Mouse (Mus musculus) hindbrain, embryonic 16.5 days (tissue): ENCODE measurements around the gene Helb. TPM values are rescaled to one million over a fixed set of nuclear protein-coding genes. Genes with fewer than 3 reads are reported as not detected.
A peak's percentile ranks its signal among the peaks of the same experiment; 100 is the strongest.

ENCODE experiments used
- ATAC-seq: fragments of 200-750 bp; cut with Nextera tagmentation; 2 replicates; pipeline ENCODE4 v1.8.0; 2017; ENCODE audit warnings: moderate TSS enrichment, moderate library complexity
- H3K27ac ChIP-seq: fragments of 300-500 bp; sonication (generic); 2 replicates; pipeline ENCODE4 v1.5.1; 2014; ENCODE audit warnings: low read depth, mild to moderate bottlenecking, control low read depth, low read length, moderate library complexity
- H3K27me3 ChIP-seq: fragments of 300-500 bp; sonication (generic); replicated peaks from 2 replicates; pipeline ENCODE4 v1.6.1; 2014; ENCODE audit warnings: low read length; ENCODE audit not compliant: control insufficient read depth, insufficient read depth
- H3K36me3 ChIP-seq: fragments of 300-500 bp; sonication (generic); 2 replicates; pipeline ENCODE4 v1.6.1; 2014; ENCODE audit warnings: mild to moderate bottlenecking, low read length, moderate library complexity, mixed read lengths; ENCODE audit not compliant: control insufficient read depth, insufficient read depth
- H3K4me1 ChIP-seq: fragments of 300-500 bp; sonication (generic); 2 replicates; pipeline ENCODE4 v1.6.1; 2014; ENCODE audit warnings: low read depth, low read length; ENCODE audit not compliant: control insufficient read depth, insufficient read depth
- H3K4me2 ChIP-seq: fragments of 300-500 bp; sonication (generic); 2 replicates; pipeline ENCODE4 v1.6.1; 2014; ENCODE audit warnings: mild to moderate bottlenecking, low read length, control low read depth, moderate library complexity
- H3K4me3 ChIP-seq: fragments of 300-500 bp; sonication (generic); 2 replicates; pipeline ENCODE4 v1.5.1; 2014; ENCODE audit warnings: mild to moderate bottlenecking, low read length, control low read depth, moderate library complexity
- H3K9ac ChIP-seq: fragments of 300-500 bp; sonication (generic); 2 replicates; pipeline ENCODE4 v1.6.1; 2014; ENCODE audit warnings: low read depth, mild to moderate bottlenecking, control low read depth, low read length, moderate library complexity
- H3K9me3 ChIP-seq: fragments of 300-500 bp; sonication (generic); 2 replicates; pipeline ENCODE4 v1.6.1; 2014; ENCODE audit warnings: mild to moderate bottlenecking, low read length, moderate library complexity; ENCODE audit not compliant: control insufficient read depth
- WGBS: fragments of 180-500 bp; shearing (Covaris S2); extraction: QIAGEN DNeasy Blood & Tissue Kit; methylation state at CpG from one replicate; pipeline ENCODE4 v1.1.7; 2014; 5-methylcytosine and 5-hydroxymethylcytosine counted together
- polyA plus RNA-seq: library from polyadenylated mRNA; unstranded; fragments of >200 nt; fragmentation: Nextera tagmentation; extraction: Ambion mirVana; gene quantifications from 2 replicates; pipeline ENCODE4 v1.2.1, GENCODE M21; 2015

The Helb gene
- polyA plus RNA-seq, 1 experiment from 2014 or later = 1.9 TPM

GRCm38 (mm10) chr10:120060579-120061237 is 52.1 kb downstream of the Helb start:
- no peak for ATAC-seq
- no peak overlapping the region for H3K27ac ChIP-seq
- H3K4me3 ChIP-seq = no peak overlapping the region
- 79% methylated on average over 10 of the region's 10 CpGs for WGBS
- H3K36me3 ChIP-seq = peaks cover 4% of the 10 kb centered on the region
- no peak overlapping the region for H3K4me2 ChIP-seq
- H3K9ac ChIP-seq = no peak overlapping the region
- H3K4me1 ChIP-seq = no peaks in the 10 kb centered on the region
- H3K27me3 ChIP-seq = no peaks in the 10 kb centered on the region
- H3K9me3 ChIP-seq = 0 out of 2 replicates have a peak, but pooled peaks cover 2% of the 10 kb centered on the region

GRCm38 (mm10) chr10:120044714-120045234 is 68.0 kb downstream of the Helb start:
- 37% methylated on average over 2 of the region's 2 CpGs for WGBS
- no peak for ATAC-seq

GRCm38 (mm10) chr10:120044237-120044636 is 68.5 kb downstream of the Helb start:
- no peak overlapping the region for H3K4me3 ChIP-seq
- peaks cover under 1% of the 10 kb centered on the region; the same call in 1 of the 2 replicates for H3K36me3 ChIP-seq
- ATAC-seq = no peak
- no peaks in the 10 kb centered on the region for H3K4me1 ChIP-seq
- WGBS = 47% methylated on average over 6 of the region's 6 CpGs
- H3K27me3 ChIP-seq = no peaks in the 10 kb centered on the region
- H3K9ac ChIP-seq = no peak overlapping the region
- H3K4me2 ChIP-seq = no peak overlapping the region
- no peak overlapping the region for H3K27ac ChIP-seq
- H3K9me3 ChIP-seq = no peaks in the 10 kb centered on the region

More at GRCm38 (mm10) chr10:120044714-120045234, 68.0 kb downstream of the Helb start:
- H3K9ac ChIP-seq = no peak overlapping the region
- no peak overlapping the region for H3K4me3 ChIP-seq
- H3K27me3 ChIP-seq = no peaks in the 10 kb centered on the region
- H3K36me3 ChIP-seq = peaks cover 6% of the 10 kb centered on the region
- no peaks in the 10 kb centered on the region for H3K9me3 ChIP-seq
- no peak overlapping the region for H3K27ac ChIP-seq
- no peaks in the 10 kb centered on the region for H3K4me1 ChIP-seq
- H3K4me2 ChIP-seq = no peak overlapping the region

GRCm38 (mm10) chr10:120038194-120038593 is 74.6 kb downstream of the Helb start:
- Histone ChIP-seq H3K27me3 (no peaks in the 10 kb centered on the region), H3K9me3 (no peaks in the 10 kb centered on the region), H3K27ac (no peak overlapping the region), H3K4me2 (no peak overlapping the region), H3K36me3 (no peaks in the 10 kb centered on the region; the same call in 1 of the 2 replicates), H3K9ac (no peak overlapping the region), H3K4me1 (peaks cover 9% of the 10 kb centered on the region), H3K4me3 (no peak overlapping the region)
- peak; percentile 44; the same call in 1 of the 2 replicates for ATAC-seq
- 76% methylated on average over 5 of the region's 5 CpGs for WGBS

GRCm38 (mm10) chr10:120035824-120036223 is 77.0 kb downstream of the Helb start:
- H3K9ac ChIP-seq = no peak overlapping the region
- no peaks in the 10 kb centered on the region; the same call in 1 of the 2 replicates for H3K36me3 ChIP-seq
- peaks cover 9% of the 10 kb centered on the region for H3K4me1 ChIP-seq
- H3K4me2 ChIP-seq = peak overlapping the region; percentile 0
- 27% methylated on average over 6 of the region's 6 CpGs for WGBS
- no peaks in the 10 kb centered on the region for H3K9me3 ChIP-seq
- H3K27ac ChIP-seq = no peak overlapping the region
- no peaks in the 10 kb centered on the region for H3K27me3 ChIP-seq
- H3K4me3 ChIP-seq = no peak overlapping the region
- ATAC-seq = 0 out of 2 replicates have a peak, but pooled peaks have one; percentile 40

DNA sequence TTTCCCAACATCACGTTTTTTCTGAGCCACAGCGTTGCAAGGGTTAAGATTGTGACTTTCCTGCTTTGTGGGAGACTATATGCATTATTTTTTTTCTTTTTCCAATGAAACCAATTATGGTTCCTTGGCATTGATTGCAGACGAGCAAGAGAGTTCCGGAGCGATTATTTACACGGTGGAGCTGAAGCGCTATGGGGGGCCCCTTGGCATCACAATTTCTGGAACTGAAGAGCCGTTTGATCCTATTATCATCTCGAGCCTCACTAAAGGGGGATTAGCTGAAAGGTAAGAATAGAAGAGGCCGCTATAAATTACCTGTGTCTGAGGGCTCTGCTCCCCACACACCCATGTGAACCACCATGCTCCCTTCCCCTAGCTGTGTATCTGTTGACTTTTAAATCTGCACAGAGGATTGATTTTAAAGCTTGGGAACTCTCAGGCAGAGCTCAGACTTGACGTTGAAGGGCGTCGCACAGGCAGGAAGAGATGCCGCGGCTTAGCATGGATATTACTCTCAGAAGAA is 77.5 kb downstream of the Helb start:
- peak overlapping the region; percentile 0 for H3K4me2 ChIP-seq
- no peak overlapping the region for H3K9ac ChIP-seq
- H3K27ac ChIP-seq = no peak overlapping the region
- H3K4me3 ChIP-seq = no peak overlapping the region
- no peaks in the 10 kb centered on the region; the same call in 1 of the 2 replicates for H3K36me3 ChIP-seq
- WGBS = 29% methylated on average over 15 of the region's 15 CpGs
- no peaks in the 10 kb centered on the region for H3K9me3 ChIP-seq
- H3K4me1 ChIP-seq = peaks cover 9% of the 10 kb centered on the region
- no peaks in the 10 kb centered on the region for H3K27me3 ChIP-seq
- no peak for ATAC-seq

DNA sequence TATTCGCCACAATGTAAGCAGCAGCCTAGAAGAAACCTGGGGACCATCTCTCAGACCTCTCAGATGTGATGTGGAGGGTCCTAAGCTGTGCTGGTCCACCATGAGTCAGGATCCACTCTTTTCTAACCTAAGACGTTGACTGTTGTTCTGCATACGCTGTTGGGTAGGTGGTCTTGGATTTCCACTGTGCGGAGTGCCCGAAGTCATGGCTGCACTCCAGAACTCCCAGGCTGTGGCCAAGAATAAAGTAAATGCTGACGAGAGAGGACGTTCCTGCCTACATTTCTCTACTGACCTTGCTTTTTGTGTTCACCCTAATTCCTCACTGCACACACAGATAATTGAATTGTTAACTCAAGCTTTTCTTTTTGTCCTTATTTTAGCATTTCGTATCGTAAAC is 78.9 kb downstream of the Helb start:
- Histone ChIP-seq H3K27me3 (no peaks in the 10 kb centered on the region), H3K4me1 (peaks cover 9% of the 10 kb centered on the region), H3K36me3 (no peaks in the 10 kb centered on the region), H3K4me3 (no peak overlapping the region), H3K9me3 (no peaks in the 10 kb centered on the region), H3K4me2 (no peak overlapping the region), H3K9ac (no peak overlapping the region), H3K27ac (no peak overlapping the region; the same call in 1 of the 2 replicates)
- no peak for ATAC-seq
- WGBS = 47% methylated on average over 9 of the region's 9 CpGs

Other genes with a start within 250 kb of the Helb start
- 109 and 118 TPM in 2 replicates for gene Tmbim4, start 88.6 kb upstream of the Helb start, polyA plus RNA-seq
- 0.31 and 0.55 TPM in 2 replicates for gene Irak3, start 89.1 kb upstream of the Helb start, polyA plus RNA-seq
- gene Llph, start 114.1 kb upstream of the Helb start, polyA plus RNA-seq = 29.3 and 36.5 TPM in 2 replicates